Mouse (Mus musculus): Measurements from ENCODE around the gene Mid2. TPM values are rescaled to one million over a fixed set of nuclear protein-coding genes. Genes with fewer than 3 reads are reported as not detected.
A peak's percentile ranks its signal among the peaks of the same experiment; 100 is the strongest.
"Not testable (repeated sequence)": the region's sequence is repeated elsewhere in the genome, so short reads cannot be mapped to it uniquely, and the experiment has no call there.

The Mid2 gene
- polyA plus RNA-seq (2015; fragmentation: Nextera tagmentation; extraction: Ambion mirVana), result 1.2 and 2.2 TPM in 2 replicates

DNA sequence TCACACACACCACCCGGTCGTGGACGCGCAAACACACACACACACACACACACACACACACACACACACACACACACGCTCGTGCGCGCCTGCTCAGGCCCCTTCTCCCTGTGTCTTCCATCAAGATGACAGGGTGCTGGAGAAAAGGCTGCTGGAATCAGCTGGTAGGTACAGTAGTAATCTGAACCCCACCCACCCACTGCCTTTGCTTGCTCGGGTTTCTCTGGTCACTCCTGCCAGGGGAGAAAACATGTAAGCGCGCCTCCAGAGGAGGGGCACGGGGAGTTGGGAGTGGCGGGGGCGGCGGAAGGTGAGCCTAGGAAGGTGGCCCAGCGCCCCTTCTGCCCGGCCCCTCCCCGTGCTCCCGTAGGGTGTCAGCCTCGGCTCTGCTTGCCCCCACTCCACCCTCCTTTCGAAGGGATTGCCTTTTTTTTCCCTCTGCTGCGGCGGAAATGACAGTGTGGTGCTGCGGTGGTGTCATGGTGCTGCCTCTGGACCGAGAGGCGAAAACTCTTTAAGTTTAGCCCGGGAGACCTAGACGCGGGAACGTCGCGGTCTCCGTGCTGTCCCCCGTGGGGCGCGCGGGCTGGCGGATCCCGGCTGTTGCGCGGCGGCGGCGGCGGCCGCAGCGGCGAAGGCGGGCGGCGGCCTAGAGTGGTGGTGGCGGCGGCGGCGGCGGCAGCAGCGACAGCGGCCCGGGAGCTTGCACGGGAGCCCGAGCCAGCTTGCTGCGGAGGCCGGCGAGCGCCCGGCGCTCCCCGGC is at the start of gene Mid2:
Gene Mid2 (plus strand): TSS at position 121 of the 763 bp plus-strand sequence.
- no peaks in the 10 kb centered on the region for H3K4me1 ChIP-seq
- H3K9ac ChIP-seq, result peak within 1 kb of the TSS; percentile 62
- H3K27me3 ChIP-seq, result peaks cover 46% of the 10 kb centered on the region
- H3K27ac ChIP-seq, result no peak within 1 kb of the TSS
- WGBS, result 16% methylated on average over 29 of the region's 68 CpGs
- H3K9me3 ChIP-seq (replicated peaks), result no peaks in the 10 kb centered on the region
- ATAC-seq, result peak; percentile 72
- peak within 1 kb of the TSS; percentile 73 for H3K4me2 ChIP-seq
- no peaks in the 10 kb centered on the region for H3K36me3 ChIP-seq (ENCODE audit: poor library complexity, severe bottlenecking)
- H3K4me3 ChIP-seq, result peak within 1 kb of the TSS; percentile 52

DNA sequence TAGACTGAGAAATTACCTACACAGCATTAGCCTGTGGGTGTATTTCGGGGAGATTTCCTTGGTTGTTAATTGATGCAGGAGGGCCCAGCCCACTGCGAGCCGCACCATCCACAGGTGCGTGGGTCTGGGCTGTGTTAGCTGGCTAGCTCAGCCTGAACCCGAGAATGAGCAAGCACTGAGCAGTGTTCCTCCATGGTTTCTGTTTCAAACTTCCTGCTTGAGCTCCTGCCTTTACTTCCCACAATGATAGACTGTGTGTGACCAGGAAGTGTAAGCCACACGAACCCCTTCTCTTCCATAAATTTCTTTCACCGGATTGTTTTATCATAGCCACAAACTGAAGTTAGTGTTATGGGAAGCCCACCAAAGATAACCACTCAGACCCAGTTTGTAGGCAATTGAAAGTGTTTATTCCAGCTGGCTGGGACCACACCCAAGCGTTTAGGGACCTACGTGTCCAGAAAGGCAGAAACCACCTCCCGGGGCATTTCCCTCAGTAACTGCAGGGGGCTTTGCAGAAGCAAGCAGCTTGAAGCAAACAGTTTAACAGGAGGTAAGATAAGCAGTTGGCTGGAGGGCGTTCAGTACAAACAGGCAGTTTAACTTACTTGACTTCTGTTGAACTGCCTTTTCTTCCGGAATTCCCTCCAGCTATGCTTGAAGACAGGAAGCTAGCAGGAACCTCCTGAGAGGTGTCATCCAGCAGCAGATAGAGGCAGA is 39.4 kb upstream of the Mid2 start:
- Histone ChIP-seq H3K36me3 (ENCODE audit: poor library complexity, severe bottlenecking) (no peaks in the 10 kb centered on the region), H3K27ac (no peak overlapping the region), H3K4me1 (no peaks in the 10 kb centered on the region), H3K27me3 (peaks cover 15% of the 10 kb centered on the region; the same call in 1 of the 2 replicates), H3K9ac (no peak overlapping the region), H3K4me2 (no peak overlapping the region), H3K9me3 (replicated peaks) (no peaks in the 10 kb centered on the region), H3K4me3 (no peak overlapping the region)
- 71% methylated on average over 12 of the region's 12 CpGs for WGBS
- ATAC-seq, result no peak

DNA sequence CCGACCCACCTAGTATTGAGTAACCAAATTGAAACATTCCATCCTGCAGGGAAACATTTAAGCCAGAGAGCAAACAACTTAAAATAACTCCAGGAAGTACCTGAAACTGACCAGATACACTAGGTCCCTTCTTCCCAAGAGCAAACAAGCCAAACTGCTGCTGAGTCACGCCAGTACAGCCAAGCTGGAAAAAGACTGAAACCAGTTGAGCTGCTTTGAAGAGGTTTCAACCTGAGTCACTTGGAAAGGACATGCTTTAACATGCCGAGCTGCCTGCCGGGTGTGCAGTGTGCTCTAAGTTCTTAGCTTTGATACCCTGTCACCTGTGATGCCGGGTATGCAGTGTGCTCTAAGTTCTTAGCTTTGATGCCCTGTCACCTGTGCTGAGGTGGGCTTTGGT is 26.4 kb upstream of the Mid2 start:
- no peaks in the 10 kb centered on the region for H3K9me3 ChIP-seq (replicated peaks)
- H3K36me3 ChIP-seq (ENCODE audit: poor library complexity, severe bottlenecking), result no peaks in the 10 kb centered on the region
- H3K4me3 ChIP-seq, result no peak overlapping the region
- no peak overlapping the region for H3K4me2 ChIP-seq
- H3K27ac ChIP-seq, result no peak overlapping the region
- WGBS, result 84% methylated on average over 5 of the region's 5 CpGs
- H3K4me1 ChIP-seq, result no peaks in the 10 kb centered on the region
- H3K27me3 ChIP-seq, result peaks cover 7% of the 10 kb centered on the region; the same call in 1 of the 2 replicates
- H3K9ac ChIP-seq, result no peak overlapping the region
- ATAC-seq, result no peak

DNA sequence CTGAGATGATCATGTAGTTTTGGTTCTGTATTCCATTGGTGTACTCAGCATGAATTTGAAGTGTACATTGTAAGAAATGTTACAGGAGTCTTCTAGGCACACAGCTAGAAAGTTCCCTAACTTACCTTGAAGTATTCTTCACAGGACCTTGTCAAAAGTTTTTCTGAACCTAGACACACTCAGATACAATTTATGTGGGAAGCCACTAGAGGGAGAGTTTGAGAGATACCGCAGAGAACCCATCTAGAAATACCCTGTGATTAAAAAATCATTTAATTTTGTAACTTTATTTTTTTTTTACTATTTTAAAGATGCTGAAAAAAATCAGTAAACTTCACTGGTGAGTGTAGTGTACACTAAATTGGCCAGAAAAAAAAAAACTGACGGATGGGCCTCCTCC is 24.8 kb upstream of the Mid2 start:
- WGBS, result 79% methylated on average over 2 of the region's 2 CpGs
- H3K36me3 ChIP-seq (ENCODE audit: poor library complexity, severe bottlenecking), result no peaks in the 10 kb centered on the region

DNA sequence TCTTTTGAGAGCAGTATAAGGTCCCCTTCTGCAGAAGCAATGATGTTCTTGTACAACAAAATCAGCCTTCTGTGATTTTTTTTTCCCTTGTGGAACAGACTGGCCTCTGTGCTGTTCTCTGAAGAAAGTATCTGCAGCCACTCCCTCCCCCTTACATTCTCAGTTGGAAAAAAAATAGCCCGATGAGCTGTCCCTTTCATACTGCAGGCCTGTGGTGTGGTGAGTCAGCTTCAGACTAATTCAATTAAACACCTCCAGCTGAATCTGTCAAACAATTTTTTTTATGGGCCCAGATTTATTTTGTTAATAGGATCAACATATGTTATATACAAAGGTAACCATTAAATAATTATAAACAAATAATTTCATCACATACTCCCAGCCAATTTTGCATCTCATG is 3.7 kb upstream of the Mid2 start:
- H3K9ac ChIP-seq, result no peak overlapping the region
- ATAC-seq, result no peak
- no peaks in the 10 kb centered on the region for H3K4me1 ChIP-seq
- H3K36me3 ChIP-seq (ENCODE audit: poor library complexity, severe bottlenecking), result no peaks in the 10 kb centered on the region
- WGBS, result 26% methylated on average over 1 of the region's 1 CpGs
- H3K27me3 ChIP-seq, result peaks cover 20% of the 10 kb centered on the region
- H3K27ac ChIP-seq, result no peak overlapping the region
- H3K4me2 ChIP-seq, result no peak overlapping the region
- no peaks in the 10 kb centered on the region for H3K9me3 ChIP-seq (replicated peaks)
- H3K4me3 ChIP-seq, result no peak overlapping the region

More for the DNA sequence above, 24.8 kb upstream of the Mid2 start:
- no peak overlapping the region for H3K4me2 ChIP-seq
- no peaks in the 10 kb centered on the region for H3K9me3 ChIP-seq (replicated peaks)
- H3K27me3 ChIP-seq, result peaks cover 10% of the 10 kb centered on the region; the same call in 1 of the 2 replicates
- H3K4me3 ChIP-seq, result no peak overlapping the region
- H3K9ac ChIP-seq, result no peak overlapping the region
- H3K4me1 ChIP-seq, result no peaks in the 10 kb centered on the region
- no peak overlapping the region for H3K27ac ChIP-seq
- no peak for ATAC-seq

- no peak for ATAC-seq
- 81% methylated on average over 2 of the region's 2 CpGs for WGBS
- H3K4me3 ChIP-seq, result no peak overlapping the region
- no peaks in the 10 kb centered on the region for H3K4me1 ChIP-seq
- H3K36me3 ChIP-seq (ENCODE audit: poor library complexity, severe bottlenecking), result no peaks in the 10 kb centered on the region
- no peak overlapping the region for H3K4me2 ChIP-seq
- H3K9ac ChIP-seq, result no peak overlapping the region
- H3K27ac ChIP-seq, result no peak overlapping the region
- H3K27me3 ChIP-seq, result peaks cover 40% of the 10 kb centered on the region
- no peaks in the 10 kb centered on the region for H3K9me3 ChIP-seq (replicated peaks)
These were observed 883 bp upstream of the Mid2 start for GRCm38 (mm10) chrX:140663516-140663915.

DNA sequence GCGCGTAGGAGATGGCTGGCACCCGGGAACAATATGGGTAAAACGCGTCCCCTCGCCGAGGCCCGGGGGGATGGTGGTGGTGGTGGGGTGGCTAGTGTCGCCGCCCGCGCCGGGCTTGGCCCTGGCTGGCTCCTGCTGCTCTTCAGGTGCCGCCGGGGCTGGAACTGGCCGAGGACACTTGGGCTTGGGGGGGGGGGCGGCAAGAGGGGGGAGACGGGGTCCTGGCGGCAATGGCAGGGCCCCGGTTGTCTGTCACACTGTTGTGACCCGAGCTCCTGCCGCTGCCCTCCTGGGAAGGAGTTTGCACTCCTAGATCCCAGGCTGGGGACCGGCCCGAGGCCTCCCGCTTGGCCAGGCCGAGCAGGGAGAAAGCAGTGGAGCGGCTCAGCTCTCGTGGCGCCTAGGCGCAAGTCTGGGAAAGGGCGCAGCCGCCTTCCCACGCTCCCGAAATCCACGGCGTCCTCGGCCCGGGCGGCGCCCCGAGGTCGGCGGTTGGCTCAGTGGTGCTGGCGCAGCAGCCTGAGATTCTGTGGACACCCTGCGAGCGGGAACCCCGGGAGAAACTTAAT is 927 bp downstream of the Mid2 start:
- H3K9me3 ChIP-seq (replicated peaks), result no peaks in the 10 kb centered on the region
- peak; percentile 72 for ATAC-seq
- H3K4me3 ChIP-seq, result peak overlapping the region; percentile 52
- peak overlapping the region; percentile 62 for H3K9ac ChIP-seq
- no peaks in the 10 kb centered on the region for H3K36me3 ChIP-seq (ENCODE audit: poor library complexity, severe bottlenecking)
- peaks cover 49% of the 10 kb centered on the region for H3K27me3 ChIP-seq
- H3K4me2 ChIP-seq, result peak overlapping the region; percentile 73
- H3K27ac ChIP-seq, result no peak overlapping the region
- WGBS, result 18% methylated on average over 19 of the region's 47 CpGs
- no peaks in the 10 kb centered on the region for H3K4me1 ChIP-seq

DNA sequence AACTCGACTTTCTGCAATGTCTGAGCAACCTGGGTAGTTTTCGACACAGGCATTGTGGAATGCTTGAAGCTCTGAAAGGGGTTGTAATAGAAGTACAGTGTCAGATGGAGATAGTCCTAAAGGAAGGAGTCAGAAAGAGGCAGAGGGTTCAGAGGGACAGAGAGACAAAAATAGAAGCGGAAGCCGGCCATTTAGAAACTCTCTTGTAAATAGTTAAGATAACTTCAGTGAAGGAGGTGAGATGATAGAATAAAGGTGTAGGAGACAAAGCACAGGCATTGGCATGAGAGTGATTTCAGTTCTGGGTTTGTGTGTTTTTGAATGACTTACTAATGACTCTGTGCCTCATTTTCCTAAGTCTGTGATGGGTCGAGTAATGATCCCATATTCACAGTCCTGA is 11.0 kb downstream of the Mid2 start:
- Histone ChIP-seq H3K9me3 (replicated peaks) (no peaks in the 10 kb centered on the region), H3K27me3 (peaks cover 13% of the 10 kb centered on the region), H3K9ac (no peak overlapping the region), H3K4me2 (no peak overlapping the region), H3K4me1 (no peaks in the 10 kb centered on the region), H3K36me3 (ENCODE audit: poor library complexity, severe bottlenecking) (no peaks in the 10 kb centered on the region), H3K4me3 (no peak overlapping the region), H3K27ac (no peak overlapping the region)
- WGBS, result 89% methylated on average over 5 of the region's 5 CpGs
- no peak for ATAC-seq

DNA sequence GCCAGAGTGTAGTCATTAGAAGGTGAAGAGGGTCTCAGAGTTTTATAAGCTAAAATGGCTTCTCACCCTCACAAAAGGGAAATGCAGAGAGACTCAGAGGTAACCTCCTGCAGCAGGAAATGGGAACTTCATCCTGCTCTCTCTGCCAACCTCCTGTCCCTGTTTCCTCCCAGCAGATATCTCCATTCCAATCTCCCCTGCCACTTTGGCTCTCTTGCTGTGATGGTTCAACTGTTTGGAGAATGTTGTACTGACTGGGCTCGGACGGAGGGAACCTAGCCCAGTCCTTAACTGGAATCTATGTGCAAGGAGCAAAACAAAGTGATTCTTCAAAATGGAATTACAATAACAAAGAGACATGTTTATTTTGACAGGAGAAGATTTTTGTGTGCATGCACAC is 23.9 kb downstream of the Mid2 start:
- Histone ChIP-seq H3K9me3 (replicated peaks) (no peaks in the 10 kb centered on the region), H3K27ac (no peak overlapping the region), H3K36me3 (ENCODE audit: poor library complexity, severe bottlenecking) (no peaks in the 10 kb centered on the region), H3K4me1 (no peaks in the 10 kb centered on the region), H3K4me3 (no peak overlapping the region), H3K4me2 (no peak overlapping the region), H3K9ac (no peak overlapping the region), H3K27me3 (peaks cover 22% of the 10 kb centered on the region; the same call in 1 of the 2 replicates)
- 80% methylated on average over 2 of the region's 2 CpGs for WGBS
- ATAC-seq, result no peak

- WGBS, result 50% methylated on average over 6 of the region's 7 CpGs
- not testable (repeated sequence) for ATAC-seq; H3K27ac ChIP-seq; H3K27me3 ChIP-seq; H3K9ac ChIP-seq; H3K36me3 ChIP-seq (ENCODE audit: poor library complexity, severe bottlenecking); H3K4me2 ChIP-seq; H3K4me3 ChIP-seq; H3K4me1 ChIP-seq; H3K9me3 ChIP-seq (replicated peaks)
These were observed 33.6 kb downstream of the Mid2 start for GRCm38 (mm10) chrX:140697872-140698463.

- ATAC-seq, result no peak
- no peak overlapping the region for H3K4me2 ChIP-seq
- 96% methylated on average over 1 of the region's 1 CpGs for WGBS
- H3K9me3 ChIP-seq (replicated peaks), result no peaks in the 10 kb centered on the region
- no peak overlapping the region for H3K27ac ChIP-seq
- 0 out of 2 replicates have a peak, but pooled peaks cover 3% of the 10 kb centered on the region for H3K27me3 ChIP-seq
- H3K36me3 ChIP-seq (ENCODE audit: poor library complexity, severe bottlenecking), result no peaks in the 10 kb centered on the region
- H3K4me3 ChIP-seq, result no peak overlapping the region
- H3K4me1 ChIP-seq, result no peaks in the 10 kb centered on the region
- H3K9ac ChIP-seq, result no peak overlapping the region
These were observed 38.8 kb downstream of the Mid2 start for GRCm38 (mm10) chrX:140703224-140703623.

GRCm38 (mm10) chrX:140706077-140706476 is 41.7 kb downstream of the Mid2 start:
- H3K9me3 ChIP-seq (replicated peaks), result no peaks in the 10 kb centered on the region
- ATAC-seq, result no peak
- no peak overlapping the region for H3K27ac ChIP-seq
- no peaks in the 10 kb centered on the region for H3K4me1 ChIP-seq
- H3K36me3 ChIP-seq (ENCODE audit: poor library complexity, severe bottlenecking), result no peaks in the 10 kb centered on the region
- H3K4me2 ChIP-seq, result no peak overlapping the region
- H3K4me3 ChIP-seq, result no peak overlapping the region
- H3K9ac ChIP-seq, result no peak overlapping the region
- 0 out of 2 replicates have a peak, but pooled peaks cover 3% of the 10 kb centered on the region for H3K27me3 ChIP-seq
- WGBS, result 87% methylated on average over 4 of the region's 4 CpGs

Data from forebrain, embryonic 13.5 days (tissue).